Mouse (Mus musculus) heart, adult 2 months (tissue): Measurements from ENCODE around the gene Prpsap1. TPM values are rescaled to one million over a fixed set of nuclear protein-coding genes. Genes with fewer than 3 reads are reported as not detected.

Experiments
- DNase-seq, 2 experiments: peaks; one replicate each; pipeline ENCODE4 v3.0.0; 2021
- H3K27ac ChIP-seq: fragments of 200-600 bp; 2 replicates; pipeline ENCODE4 v1.8.1; 2022
- H3K27me3 ChIP-seq: fragments of 200-500 bp; 2 replicates; pipeline ENCODE4 v1.6.1; 2012; ENCODE audit warnings: mild to moderate bottlenecking, low read length, inconsistent platforms, mixed read lengths; ENCODE audit not compliant: control insufficient read depth, insufficient read depth
- H3K36me3 ChIP-seq: fragments of 200-500 bp; 2 replicates; pipeline ENCODE4 v1.6.1; 2012; ENCODE audit warnings: low read length, inconsistent platforms; ENCODE audit not compliant: control insufficient read depth, insufficient read depth
- H3K4me1 ChIP-seq: fragments of 200-500 bp; 2 replicates; pipeline ENCODE4 v1.6.1; 2011; ENCODE audit warnings: low read length; ENCODE audit not compliant: control insufficient read depth, insufficient read depth
- H3K4me3 ChIP-seq: fragments of 200-600 bp; 2 replicates; pipeline ENCODE4 v1.8.1; 2022
- H3K79me2 ChIP-seq: fragments of 200-500 bp; replicated peaks from 2 replicates; pipeline ENCODE4 v1.6.1; 2012; ENCODE audit warnings: mild to moderate bottlenecking, inconsistent platforms, low read length, moderate library complexity, mixed read lengths; ENCODE audit not compliant: control insufficient read depth, insufficient read depth
- H3K9ac ChIP-seq: fragments of 200-500 bp; 2 replicates; pipeline ENCODE4 v1.6.1; 2012; ENCODE audit warnings: low read depth, mild to moderate bottlenecking, control low read depth, inconsistent platforms, low read length, mixed read lengths
- CTCF ChIP-seq: fragments of 200-600 bp; IDR thresholded peaks from 2 replicates; pipeline ENCODE4 v1.8.1; 2022; ENCODE audit warnings: antibody characterized with exemption, mild to moderate bottlenecking, moderate library complexity
- EP300 ChIP-seq: fragments of 200-500 bp; IDR thresholded peaks from 2 replicates; pipeline ENCODE4 v1.6.1; 2011; ENCODE audit warnings: low read depth, low read length, control low read depth; ENCODE audit not compliant: insufficient read depth
- POLR2A ChIP-seq: fragments of 200-500 bp; IDR thresholded peaks from 2 replicates; pipeline ENCODE4 v1.6.1; 2011; ENCODE audit warnings: mild to moderate bottlenecking, low read depth, low read length, control low read depth; ENCODE audit not compliant: insufficient read depth
- WGBS: fragments of 180-500 bp; shearing (Covaris S2); methylation state at CpG from one replicate; pipeline ENCODE4 v1.1.7; 2018; 5-methylcytosine and 5-hydroxymethylcytosine counted together
- intact Hi-C: fragments of 180-260 bp; cut with DNase I; formaldehyde crosslinking; loops from one replicate; pipeline ENCODE4 v1.15.1; 2025
- polyA plus RNA-seq: library from polyadenylated mRNA; depleted of rRNA; stranded (reverse); fragments of >200 nt; gene quantifications from 2 replicates; pipeline ENCODE4 v1.2.3, GENCODE M21; 2012
- total RNA-seq, 2 experiments: library from RNA; stranded (reverse); gene quantifications; 2 replicates each; pipeline ENCODE4 v1.2.3; 2021

Prpsap1 gene
- total and polyA plus RNA-seq, 3 experiments: 28.9 to 37.3 (median 30.0) TPM

- Histone ChIP-seq H3K27me3 (no peaks in the 10 kb centered on the region), H3K27ac (no peak overlapping the region), H3K9ac (no peak overlapping the region), H3K4me1 (no peaks in the 10 kb centered on the region), H3K36me3 (no peaks in the 10 kb centered on the region), H3K79me2 (no peaks in the 10 kb centered on the region), H3K4me3 (no peak overlapping the region)
- TF ChIP-seq EP300: no peak
- no peak for TF ChIP-seq POLR2A
- no peak for TF ChIP-seq CTCF
- WGBS: 77% methylated on average over 8 of the region's 8 CpGs
- intact Hi-C loops: no loop called here
- DNase-seq: no peak
These were observed 37.8 kb downstream of the Prpsap1 start for GRCm38 (mm10) chr11:116456234-116456633.

GRCm38 (mm10) chr11:116453889-116454288 is 40.1 kb downstream of the Prpsap1 start:
- Histone ChIP-seq H3K4me1 (no peaks in the 10 kb centered on the region), H3K9ac (no peak overlapping the region), H3K4me3 (no peak overlapping the region), H3K27me3 (no peaks in the 10 kb centered on the region), H3K79me2 (no peaks in the 10 kb centered on the region), H3K36me3 (no peaks in the 10 kb centered on the region), H3K27ac (no peak overlapping the region)
- TF ChIP-seq EP300: no peak
- TF ChIP-seq POLR2A: no peak
- no peak for TF ChIP-seq CTCF
- 77% methylated on average over 10 of the region's 10 CpGs for WGBS
- intact Hi-C loops: no loop called here
- DNase-seq: no peak

DNA sequence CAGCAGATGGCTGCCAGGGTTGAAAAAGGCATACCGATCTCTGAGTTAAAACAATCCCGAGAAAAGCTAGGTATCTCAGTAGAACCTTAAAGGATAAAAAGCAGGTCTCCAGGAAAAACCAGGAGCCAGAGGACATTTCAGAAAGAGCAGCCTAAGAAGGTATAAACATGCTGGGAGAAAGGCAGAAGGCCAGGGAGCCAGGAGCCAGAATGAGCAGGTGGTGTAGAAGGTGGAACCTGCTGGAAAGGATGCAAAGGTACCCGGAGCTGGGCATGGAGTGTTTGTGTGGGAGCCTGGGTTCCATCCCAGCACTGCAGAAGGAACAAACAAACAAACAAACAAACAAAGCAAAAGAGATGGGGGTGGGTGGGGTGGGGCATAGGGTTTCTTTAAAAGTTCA is 44.7 kb downstream of the Prpsap1 start:
- Histone ChIP-seq H3K4me3 (no peak overlapping the region), H3K9ac (no peak overlapping the region), H3K79me2 (no peaks in the 10 kb centered on the region), H3K27me3 (peaks cover 3% of the 10 kb centered on the region; the same call in 1 of the 2 replicates), H3K36me3 (no peaks in the 10 kb centered on the region), H3K4me1 (no peaks in the 10 kb centered on the region), H3K27ac (no peak overlapping the region)
- intact Hi-C loops: loop anchor here (5.0 kb wide), 1 partner anchor 62 kb away; no protein-coding TSS in a partner anchor
- no peak for DNase-seq
- TF ChIP-seq EP300 (no peak), CTCF (no peak), POLR2A (no peak)
- WGBS: 89% methylated on average over 3 of the region's 3 CpGs

- intact Hi-C loops: loop anchor here (5.0 kb wide), 1 partner anchor 61 kb away; no protein-coding TSS in a partner anchor
- no peaks in the 10 kb centered on the region for H3K4me1 ChIP-seq
These were observed 46.2 kb downstream of the Prpsap1 start for GRCm38 (mm10) chr11:116447822-116448221.

DNA sequence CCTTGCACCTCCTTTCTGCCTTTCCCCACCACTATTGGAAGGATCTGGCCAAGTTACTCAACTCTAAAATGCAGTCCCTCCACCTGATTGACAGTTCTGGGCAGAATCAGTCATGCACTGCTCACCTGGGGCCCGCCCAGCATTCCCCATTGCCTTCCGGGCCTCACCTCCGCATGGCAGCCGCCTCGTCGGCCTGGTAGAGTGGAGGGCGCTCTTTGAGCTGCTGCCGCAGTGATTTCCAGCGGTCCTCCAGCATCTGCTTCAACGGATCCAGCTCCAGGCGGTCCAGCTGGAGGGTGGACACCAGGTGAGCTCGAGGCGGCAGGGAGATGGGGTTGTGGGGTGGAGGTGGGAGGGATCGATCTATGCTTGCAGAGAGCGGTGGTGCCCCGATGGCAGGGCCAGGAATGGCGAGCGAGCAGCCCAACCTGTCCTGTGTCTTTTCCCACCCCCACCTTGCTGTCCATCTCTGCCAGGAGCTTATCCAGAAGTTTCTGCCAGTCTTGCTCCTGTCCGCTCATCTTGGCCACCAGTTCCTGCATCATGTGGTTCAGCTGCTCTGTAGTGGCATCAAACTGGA is 47.6 kb downstream of the Prpsap1 start:
- Histone ChIP-seq H3K36me3 (no peaks in the 10 kb centered on the region), H3K4me1 (no peaks in the 10 kb centered on the region), H3K27me3 (peaks cover 3% of the 10 kb centered on the region; the same call in 1 of the 2 replicates), H3K79me2 (no peaks in the 10 kb centered on the region), H3K4me3 (no peak overlapping the region), H3K9ac (no peak overlapping the region), H3K27ac (no peak overlapping the region)
- DNase-seq: no peak
- intact Hi-C loops: loop anchor here (1.0 to 5.0 kb wide), 4 partner anchors 59 to 220 kb away; no protein-coding TSS in a partner anchor
- WGBS: 13% methylated on average over 19 of the region's 19 CpGs
- no peak for TF ChIP-seq CTCF
- TF ChIP-seq EP300: no peak
- TF ChIP-seq POLR2A: no peak

More at GRCm38 (mm10) chr11:116447822-116448221, 46.2 kb downstream of the Prpsap1 start:
- H3K36me3 ChIP-seq: no peaks in the 10 kb centered on the region
- no peak overlapping the region for H3K4me3 ChIP-seq
- no peaks in the 10 kb centered on the region for H3K79me2 ChIP-seq
- 53% methylated on average over 5 of the region's 5 CpGs for WGBS
- TF ChIP-seq EP300 (no peak), CTCF (no peak), POLR2A (no peak)
- no peak overlapping the region for H3K27ac ChIP-seq
- peaks cover 3% of the 10 kb centered on the region; the same call in 1 of the 2 replicates for H3K27me3 ChIP-seq
- no peak overlapping the region for H3K9ac ChIP-seq
- DNase-seq: no peak

DNA sequence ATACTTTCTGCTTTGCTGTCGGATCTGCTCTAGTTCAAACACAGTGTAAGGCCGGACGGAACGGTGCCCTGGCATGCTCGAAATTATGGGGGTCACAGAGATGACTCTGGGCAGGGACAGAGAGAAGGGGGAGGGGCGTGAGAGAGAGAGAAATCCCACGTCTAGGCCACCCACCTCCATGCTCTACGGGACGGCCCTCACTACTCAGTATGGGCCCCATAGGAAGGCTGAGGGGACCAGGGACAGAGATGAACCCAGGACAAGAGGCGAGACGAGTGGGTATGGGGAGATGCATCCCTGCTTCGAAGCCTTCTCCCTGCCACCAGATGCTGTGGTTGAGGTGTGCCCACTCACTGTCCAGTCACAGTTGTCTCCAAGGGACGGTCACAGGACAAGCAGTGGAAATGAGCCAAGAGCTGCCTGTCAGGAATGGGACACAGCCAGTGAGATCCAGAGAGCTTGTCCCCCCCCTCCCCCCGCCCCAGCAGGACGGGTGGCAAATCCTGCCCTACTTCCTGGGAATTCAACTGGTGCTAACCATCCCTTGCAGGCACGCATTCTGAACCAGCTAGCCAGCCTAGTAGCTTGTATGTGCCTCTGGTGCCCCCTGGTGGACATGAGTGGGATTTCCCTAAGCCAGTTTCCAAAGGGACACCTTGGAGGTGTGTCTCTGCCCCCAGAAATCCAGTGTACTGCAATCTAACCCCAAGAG is 48.2 kb downstream of the Prpsap1 start:
- 42% methylated on average over 16 of the region's 16 CpGs for WGBS
- peaks cover 3% of the 10 kb centered on the region; the same call in 1 of the 2 replicates for H3K27me3 ChIP-seq
- intact Hi-C loops: loop anchor here (1.0 to 5.0 kb wide), 4 partner anchors 58 to 219 kb away; no protein-coding TSS in a partner anchor

More for the DNA sequence above, 48.2 kb downstream of the Prpsap1 start:
- DNase-seq: peak; percentile 86 to 95
- Histone ChIP-seq H3K4me3 (no peak overlapping the region), H3K4me1 (no peaks in the 10 kb centered on the region), H3K79me2 (no peaks in the 10 kb centered on the region), H3K36me3 (no peaks in the 10 kb centered on the region), H3K9ac (no peak overlapping the region), H3K27ac (no peak overlapping the region)
- TF ChIP-seq CTCF (peak; percentile 87), POLR2A (no peak), EP300 (peak; percentile 99)
